In genomic region chr1:92936467-92936866, GRCm38 (mm10) we compare ENCODE assay signal across 11 mouse cellular contexts. TPM values are rescaled to one million over a fixed set of nuclear protein-coding genes. Genes with fewer than 3 reads are reported as not detected.
DNase-seq lines count a peak whose midpoint lies in the region; ATAC-seq lines count a peak whose summit lies in the region.
"Had no signal": no experiment of that assay in that cellular context is flagged by ENCODE, and none has a peak within 500 bp of the region (broad histone marks: within the 10 kb centered on the region; RNA-seq: fewer than 3 reads in every experiment).

No protein-coding gene starts in this region.

- peaks cover 37% of the 10 kb centered on the region for H3K36me3 ChIP-seq in embryonic facial prominence, embryonic 10.5 days (replicated peaks)
- H3K36me3 ChIP-seq in forebrain, embryonic 12.5 days (replicated peaks), result peaks cover 36% of the 10 kb centered on the region
- H3K36me3 ChIP-seq in kidney, embryonic 16.5 days (ENCODE audit: insufficient read depth, low read length), result peaks cover 29% of the 10 kb centered on the region
- peaks cover 36% of the 10 kb centered on the region for H3K36me3 ChIP-seq in midbrain, embryonic 14.5 days (ENCODE audit: control insufficient read depth, insufficient read depth, low read length)

- peak overlapping the region; percentile 47; the same call in 1 of the 2 replicates for H3K9ac ChIP-seq in forebrain, embryonic 12.5 days
- H3K9ac ChIP-seq in kidney, embryonic 16.5 days (replicated peaks; ENCODE audit: low read length), result no peak overlapping the region; the same call in 1 of the 2 replicates
- peak overlapping the region; percentile 76; the same call in 1 of the 2 replicates for H3K9ac ChIP-seq in midbrain, embryonic 14.5 days (replicated peaks; ENCODE audit: low read length)
- H3K9ac ChIP-seq: heart, embryonic 15.5 days had no signal

- peak overlapping the region; percentile 86; the same call in 1 of the 2 replicates for H3K4me3 ChIP-seq in embryonic facial prominence, embryonic 10.5 days
- no peak overlapping the region for H3K4me3 ChIP-seq in forebrain, embryonic 12.5 days (replicated peaks)
- no peak overlapping the region for H3K4me3 ChIP-seq in kidney, embryonic 16.5 days (ENCODE audit: low read length)
- H3K4me3 ChIP-seq in midbrain, embryonic 14.5 days (replicated peaks; ENCODE audit: low read depth, low read length), result peak overlapping the region; percentile 81; the same call in 1 of the 2 replicates

- ATAC-seq in forebrain, embryonic 12.5 days (ENCODE audit: low FRiP score), result no peak
- ATAC-seq in kidney, embryonic 16.5 days (ENCODE audit: low FRiP score, low TSS enrichment), result no peak
- ATAC-seq in midbrain, embryonic 14.5 days (ENCODE audit: low FRiP score, low TSS enrichment), result no peak

- 81% methylated on average over 3 of the region's 3 CpGs for WGBS in embryonic facial prominence, embryonic 10.5 days
- WGBS in forebrain, embryonic 12.5 days, result 84% methylated on average over 3 of the region's 3 CpGs
- 72% methylated on average over 3 of the region's 3 CpGs for WGBS in kidney, embryonic 16.5 days
- 70% methylated on average over 3 of the region's 3 CpGs for WGBS in midbrain, embryonic 14.5 days

- H3K4me1 ChIP-seq in embryonic facial prominence, embryonic 10.5 days, result peaks cover 24% of the 10 kb centered on the region
- peaks cover 34% of the 10 kb centered on the region for H3K4me1 ChIP-seq in forebrain, embryonic 12.5 days
- H3K4me1 ChIP-seq in kidney, embryonic 16.5 days (ENCODE audit: insufficient read depth, low read length), result peaks cover 27% of the 10 kb centered on the region
- H3K4me1 ChIP-seq in midbrain, embryonic 14.5 days (ENCODE audit: control insufficient read depth, insufficient read depth, low read length), result peaks cover 24% of the 10 kb centered on the region

- no peak overlapping the region for H3K27ac ChIP-seq in embryonic facial prominence, embryonic 10.5 days (replicated peaks)
- H3K27ac ChIP-seq in forebrain, embryonic 12.5 days, result no peak overlapping the region
- H3K27ac ChIP-seq in kidney, embryonic 16.5 days (ENCODE audit: low read length), result no peak overlapping the region
- no peak overlapping the region for H3K27ac ChIP-seq in midbrain, embryonic 14.5 days (replicated peaks; ENCODE audit: low read depth, low read length)
- H3K27ac ChIP-seq: heart, embryonic 15.5 days; macrophage had no signal

- peaks cover 5% of the 10 kb centered on the region; the same call in 1 of the 2 replicates for H3K9me3 ChIP-seq in embryonic facial prominence, embryonic 10.5 days
- H3K9me3 ChIP-seq in forebrain, embryonic 12.5 days, result no peaks in the 10 kb centered on the region
- peaks cover 5% of the 10 kb centered on the region; the same call in 1 of the 2 replicates for H3K9me3 ChIP-seq in kidney, embryonic 16.5 days (ENCODE audit: low read length)
- no peaks in the 10 kb centered on the region; the same call in 1 of the 2 replicates for H3K9me3 ChIP-seq in midbrain, embryonic 14.5 days (ENCODE audit: control insufficient read depth, low read length)

- no peak for DNase-seq in embryonic facial prominence, embryonic 10.5 days (ENCODE audit: low spot score)
- DNase-seq in midbrain, embryonic 14.5 days, result no peak
- no peak for DNase-seq in frontal cortex, postnatal 36 days (ENCODE audit: low spot score in 2 of 2)
- DNase-seq in layer of hippocampus, adult 9-11 months, result no peak
- no peak for DNase-seq in cerebellum, adult 8-10 months
- DNase-seq: cerebellum, adult 2 months; layer of hippocampus, postnatal 36 days had no signal

- H3K4me2 ChIP-seq in forebrain, embryonic 12.5 days, result peak overlapping the region; percentile 83
- H3K4me2 ChIP-seq in kidney, embryonic 16.5 days (replicated peaks; ENCODE audit: low read depth, low read length), result peak overlapping the region; percentile 86
- H3K4me2 ChIP-seq in midbrain, embryonic 14.5 days (ENCODE audit: low read length), result peak overlapping the region; percentile 95

- H3K27me3 ChIP-seq in embryonic facial prominence, embryonic 10.5 days (replicated peaks; ENCODE audit: low read depth, poor library complexity, severe bottlenecking), result no peaks in the 10 kb centered on the region
- H3K27me3 ChIP-seq in forebrain, embryonic 12.5 days, result 0 out of 2 replicates have a peak, but pooled peaks cover 5% of the 10 kb centered on the region
- H3K27me3 ChIP-seq in kidney, embryonic 16.5 days (ENCODE audit: insufficient read depth, low read length), result no peaks in the 10 kb centered on the region
- H3K27me3 ChIP-seq in midbrain, embryonic 14.5 days (ENCODE audit: control insufficient read depth, insufficient read depth, low read length), result no peaks in the 10 kb centered on the region
- H3K27me3 ChIP-seq: heart, embryonic 15.5 days had no signal

RNA-seq across cellular contexts. Expression of gene Capn10, which starts 2.3 kb away (rescaled TPM):
- 37.7 and 42.0 TPM in 2 replicates for polyA plus RNA-seq in embryonic facial prominence, embryonic 10.5 days (2016; fragmentation: Nextera tagmentation; extraction: Ambion mirVana)
- 52.0 and 52.9 TPM in 2 replicates for polyA plus RNA-seq in forebrain, embryonic 12.5 days (2016; fragmentation: Nextera tagmentation; extraction: Ambion mirVana)
- 42.8 and 44.8 TPM in 2 replicates for polyA plus RNA-seq in kidney, embryonic 16.5 days (2015; fragmentation: Nextera tagmentation; extraction: Ambion mirVana)
- 52.6 and 56.1 TPM in 2 replicates for polyA plus RNA-seq in midbrain, embryonic 14.5 days (2014; fragmentation: Nextera tagmentation; extraction: Ambion mirVana)

RNA-seq across cellular contexts. Expression of gene Gpr35, which starts 14.2 kb away (rescaled TPM):
- 0.13 and 0.19 TPM in 2 replicates for polyA plus RNA-seq in embryonic facial prominence, embryonic 10.5 days (2016; fragmentation: Nextera tagmentation; extraction: Ambion mirVana)
- 0.51 and 0.63 TPM in 2 replicates for polyA plus RNA-seq in forebrain, embryonic 12.5 days (2016; fragmentation: Nextera tagmentation; extraction: Ambion mirVana)
- 0.50 and 0.62 TPM in 2 replicates for polyA plus RNA-seq in kidney, embryonic 16.5 days (2015; fragmentation: Nextera tagmentation; extraction: Ambion mirVana)
- polyA plus RNA-seq in midbrain, embryonic 14.5 days (2014; fragmentation: Nextera tagmentation; extraction: Ambion mirVana), result 0.16 and 1.3 TPM in 2 replicates

RNA-seq across cellular contexts. Expression of gene Rnpepl1, which starts 25.9 kb away (rescaled TPM):
- polyA plus RNA-seq in embryonic facial prominence, embryonic 10.5 days (2016; fragmentation: Nextera tagmentation; extraction: Ambion mirVana), result 26.4 and 28.0 TPM in 2 replicates
- 26.2 and 34.6 TPM in 2 replicates for polyA plus RNA-seq in forebrain, embryonic 12.5 days (2016; fragmentation: Nextera tagmentation; extraction: Ambion mirVana)
- polyA plus RNA-seq in kidney, embryonic 16.5 days (2015; fragmentation: Nextera tagmentation; extraction: Ambion mirVana), result 14.8 and 31.1 TPM in 2 replicates
- 26.8 and 34.9 TPM in 2 replicates for polyA plus RNA-seq in midbrain, embryonic 14.5 days (2014; fragmentation: Nextera tagmentation; extraction: Ambion mirVana)

RNA-seq across cellular contexts. Expression of gene Dusp28, which starts 29.7 kb away (rescaled TPM):
- polyA plus RNA-seq in embryonic facial prominence, embryonic 10.5 days (2016; fragmentation: Nextera tagmentation; extraction: Ambion mirVana), result 11.0 and 11.9 TPM in 2 replicates
- 14.1 and 15.1 TPM in 2 replicates for polyA plus RNA-seq in forebrain, embryonic 12.5 days (2016; fragmentation: Nextera tagmentation; extraction: Ambion mirVana)
- 12.3 and 13.9 TPM in 2 replicates for polyA plus RNA-seq in kidney, embryonic 16.5 days (2015; fragmentation: Nextera tagmentation; extraction: Ambion mirVana)
- 14.2 and 14.4 TPM in 2 replicates for polyA plus RNA-seq in midbrain, embryonic 14.5 days (2014; fragmentation: Nextera tagmentation; extraction: Ambion mirVana)

RNA-seq across cellular contexts. Expression of gene Ankmy1, which starts 33.8 kb away (rescaled TPM):
- 0.30 and 0.45 TPM in 2 replicates for polyA plus RNA-seq in embryonic facial prominence, embryonic 10.5 days (2016; fragmentation: Nextera tagmentation; extraction: Ambion mirVana)
- 0.81 and 1.1 TPM in 2 replicates for polyA plus RNA-seq in forebrain, embryonic 12.5 days (2016; fragmentation: Nextera tagmentation; extraction: Ambion mirVana)
- polyA plus RNA-seq in kidney, embryonic 16.5 days (2015; fragmentation: Nextera tagmentation; extraction: Ambion mirVana), result 0.52 and 0.63 TPM in 2 replicates
- polyA plus RNA-seq in midbrain, embryonic 14.5 days (2014; fragmentation: Nextera tagmentation; extraction: Ambion mirVana), result 1.6 and 2.6 TPM in 2 replicates

Comparison
In these comparisons a context has a peak if more than half of its experiments do, and no peak if none do; other contexts are left out.
1. H3K4me3 ChIP-seq: peak in embryonic facial prominence, embryonic 10.5 days (single experiment) and midbrain, embryonic 14.5 days (single experiment); none in forebrain, embryonic 12.5 days (single experiment) and kidney, embryonic 16.5 days (single experiment).
2. Peak in every context shown above with its lines, with median percentiles within 50 percentile points of each other: H3K4me2 ChIP-seq.